Mouse (Mus musculus) lung, postnatal 0 days (tissue): Measurements from ENCODE around the gene Fbxl19.

ENCODE experiments used
- CTCF ChIP-seq: IDR thresholded peaks from 2 replicates; pipeline ENCODE4 v1.5.1; 2016; ENCODE audit warnings: antibody characterized with exemption, mild to moderate bottlenecking
- EP300 ChIP-seq: IDR thresholded peaks from 2 replicates; pipeline ENCODE4 v1.6.1; 2016; ENCODE audit warnings: antibody characterized with exemption, mild to moderate bottlenecking, control low read depth

DNA sequence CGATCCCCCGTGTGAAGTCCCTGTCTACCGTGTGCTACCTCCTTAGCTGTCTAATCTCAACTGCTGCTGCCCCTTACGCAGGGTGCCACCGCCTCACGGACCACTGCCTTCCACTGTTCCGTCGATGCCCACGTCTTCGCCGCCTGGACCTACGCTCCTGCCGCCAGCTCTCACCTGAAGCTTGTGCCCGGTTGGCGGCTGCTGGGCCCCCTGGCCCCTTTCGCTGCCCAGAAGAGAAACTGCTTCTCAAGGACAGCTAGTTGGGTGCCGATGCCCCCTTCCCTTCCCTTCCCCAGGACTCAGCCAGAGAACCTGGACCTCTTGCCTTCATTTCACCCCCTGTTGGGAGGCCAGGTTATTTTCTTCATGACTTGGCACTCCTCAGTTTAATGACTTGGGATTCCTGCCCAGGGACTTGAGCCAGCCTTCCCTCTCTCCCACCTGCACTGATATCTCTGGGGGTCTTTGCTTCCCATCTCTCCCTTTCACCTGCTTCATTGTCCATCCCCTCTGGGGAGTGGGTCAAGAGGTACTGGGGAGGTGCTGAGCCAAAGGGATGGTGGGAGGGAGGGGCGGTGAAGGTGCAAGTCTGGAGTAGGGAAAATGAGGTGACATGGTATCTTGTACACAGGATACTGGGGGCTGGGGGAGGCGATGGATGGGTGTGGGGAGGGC lies 23.5 kb downstream of the Fbxl19 start:
- TF ChIP-seq EP300, result no peak
- no peak for TF ChIP-seq CTCF
